Mouse (Mus musculus) spleen, postnatal 4 days (tissue): ENCODE data around the gene Rin3.
A peak's percentile ranks its signal among the peaks of the same experiment; 100 is the strongest.

Experiments
- DNase-seq, 2 experiments: peaks; one replicate each; pipeline ENCODE4 v3.0.0; 2022; ENCODE audit warnings: low spot score in 2 of 2

The Rin3 gene

DNA sequence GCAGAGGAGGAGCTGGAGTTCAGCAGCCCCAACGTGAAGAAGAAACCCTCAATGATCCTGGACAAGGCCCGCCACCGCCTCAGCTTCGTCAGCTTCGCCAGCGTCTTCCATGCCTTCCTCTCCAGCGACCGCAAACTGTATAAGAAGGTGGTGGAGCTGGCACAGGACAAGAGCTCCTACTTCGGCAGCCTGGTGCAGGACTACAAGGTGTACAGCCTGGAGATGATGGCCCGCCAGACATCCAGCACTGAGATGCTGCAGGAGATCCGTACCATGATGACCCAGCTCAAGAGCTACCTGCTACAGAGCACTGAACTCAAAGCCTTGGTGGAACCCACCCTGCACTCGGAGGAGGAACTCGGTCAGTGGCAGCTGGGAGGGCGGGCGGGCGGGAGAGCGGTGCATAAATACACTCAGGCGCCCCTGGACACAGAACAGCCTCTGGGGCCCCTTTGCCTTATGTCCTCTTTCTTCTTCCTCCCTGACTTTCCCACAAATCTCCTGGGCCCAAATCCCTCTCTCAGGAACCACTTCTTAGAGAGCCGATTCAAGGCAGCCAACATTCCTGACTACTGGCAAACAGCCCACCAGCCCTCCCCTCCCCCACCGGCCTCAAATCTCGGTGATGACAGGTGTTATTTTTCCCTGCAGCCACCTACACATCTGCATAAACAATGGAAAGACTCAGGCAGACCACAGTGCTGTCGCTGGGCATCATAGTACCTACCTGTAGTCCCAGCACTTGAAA lies 86.8 kb downstream of the Rin3 start:
- DNase-seq = peak in 1 of 2 experiments; percentile 63

DNA sequence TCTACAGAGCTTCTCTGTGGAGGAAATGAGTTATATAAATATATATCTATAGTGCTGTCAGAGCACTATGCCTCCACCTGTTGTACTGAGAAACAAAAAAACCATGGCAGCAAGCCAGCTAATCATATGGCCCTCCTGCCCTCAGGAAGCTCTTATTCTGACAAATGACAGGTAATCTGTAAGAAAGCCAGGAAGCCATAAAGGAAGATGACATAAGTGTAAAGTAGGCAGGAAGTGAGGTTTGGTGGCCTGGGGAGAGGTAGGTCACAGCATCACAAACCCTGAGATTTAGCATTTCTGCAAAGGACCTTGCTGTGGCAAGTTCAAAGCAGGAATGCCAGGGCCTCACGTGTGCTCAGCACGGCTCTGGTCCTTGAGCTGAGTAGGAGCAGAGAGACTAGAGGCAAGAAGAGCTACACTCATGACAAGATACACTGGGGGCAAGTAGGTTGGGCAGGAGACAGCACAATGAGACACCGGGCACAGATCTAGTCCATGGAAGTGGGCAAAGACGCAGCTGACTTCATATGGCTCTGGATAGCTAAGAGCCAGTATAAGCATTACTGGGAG lies 88.2 kb downstream of the Rin3 start:
- DNase-seq = no peak

DNA sequence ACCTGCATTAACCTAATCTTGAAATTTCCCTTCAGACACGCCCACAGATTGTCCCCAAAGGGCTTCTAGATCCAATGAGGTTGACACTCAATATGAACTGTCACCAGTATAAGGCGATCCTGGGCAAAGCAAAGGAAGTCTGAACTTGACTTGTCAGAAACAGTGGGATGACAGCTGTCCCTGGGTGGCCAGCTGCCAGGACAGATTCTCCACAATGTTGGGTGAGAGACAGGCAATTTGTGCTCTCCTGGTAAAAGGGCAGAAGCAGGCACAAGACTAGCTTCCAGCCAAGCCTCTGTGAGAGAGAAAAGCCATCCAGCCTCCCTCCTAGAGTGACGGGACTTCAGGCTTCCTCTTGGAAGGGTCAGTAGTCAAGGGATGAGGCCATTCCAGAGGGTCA lies 89.5 kb downstream of the Rin3 start:
- DNase-seq = no peak

DNA sequence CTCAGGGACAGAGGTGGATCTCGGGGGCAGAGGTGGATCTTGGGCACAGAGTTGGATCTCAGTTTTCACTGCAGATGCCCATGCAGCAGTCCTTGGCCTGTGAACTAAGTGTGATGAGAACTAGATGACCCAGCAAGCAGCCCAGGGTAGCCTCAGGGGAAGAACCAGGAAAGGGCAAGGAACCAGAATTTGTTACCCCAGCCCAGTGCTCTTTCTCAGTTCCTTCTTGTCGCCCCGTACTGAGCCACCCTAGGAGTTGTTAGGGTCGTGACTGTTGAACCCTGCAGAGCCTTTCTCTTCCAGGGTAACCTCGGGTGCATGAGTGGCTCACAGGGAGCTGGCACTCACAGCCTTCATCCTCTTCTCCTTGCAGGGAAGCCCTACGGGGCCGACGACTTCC lies 99.3 kb downstream of the Rin3 start:
- no peak for DNase-seq

DNA sequence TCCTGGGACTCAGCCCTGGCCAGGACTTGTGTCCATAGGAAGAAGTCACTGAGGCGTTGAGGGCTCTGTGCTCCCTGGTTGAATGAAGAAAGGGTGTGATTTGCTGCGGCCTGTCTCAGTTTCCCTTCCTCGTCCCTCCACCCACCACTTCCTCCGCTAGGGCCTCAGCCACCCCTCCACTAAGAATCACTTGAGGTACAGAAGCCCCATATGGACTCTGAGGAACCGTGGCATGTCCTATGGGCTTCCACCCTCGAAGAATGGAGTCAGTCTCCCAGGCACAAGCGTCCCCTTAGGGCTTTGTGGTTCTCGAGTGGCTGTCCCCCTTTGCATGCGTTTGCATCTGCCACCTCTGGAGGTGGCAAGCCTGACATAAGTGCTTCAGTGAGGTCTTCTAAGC lies 100.4 kb downstream of the Rin3 start:
- DNase-seq = peak; percentile 32 to 64

DNA sequence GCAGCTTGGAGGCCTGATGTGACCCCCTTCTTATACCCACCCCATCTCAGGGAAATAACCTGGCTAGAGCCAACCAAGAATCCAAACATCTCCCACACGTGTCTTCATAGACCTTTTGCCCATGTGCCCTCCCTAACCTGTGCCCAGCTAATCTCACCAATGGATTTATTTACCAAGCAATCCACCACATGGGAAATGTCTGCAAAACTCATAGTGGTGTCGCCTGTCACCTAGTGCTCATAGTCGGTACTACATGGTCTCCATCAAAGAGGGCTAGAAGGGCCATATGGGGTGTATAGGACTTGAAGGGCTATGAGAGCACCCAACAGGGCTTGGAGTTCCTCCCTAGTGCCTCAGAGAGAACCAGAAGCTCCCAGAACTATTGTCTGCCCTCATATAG lies 102.0 kb downstream of the Rin3 start:
- peak in 1 of 2 experiments; percentile 42 for DNase-seq

DNA sequence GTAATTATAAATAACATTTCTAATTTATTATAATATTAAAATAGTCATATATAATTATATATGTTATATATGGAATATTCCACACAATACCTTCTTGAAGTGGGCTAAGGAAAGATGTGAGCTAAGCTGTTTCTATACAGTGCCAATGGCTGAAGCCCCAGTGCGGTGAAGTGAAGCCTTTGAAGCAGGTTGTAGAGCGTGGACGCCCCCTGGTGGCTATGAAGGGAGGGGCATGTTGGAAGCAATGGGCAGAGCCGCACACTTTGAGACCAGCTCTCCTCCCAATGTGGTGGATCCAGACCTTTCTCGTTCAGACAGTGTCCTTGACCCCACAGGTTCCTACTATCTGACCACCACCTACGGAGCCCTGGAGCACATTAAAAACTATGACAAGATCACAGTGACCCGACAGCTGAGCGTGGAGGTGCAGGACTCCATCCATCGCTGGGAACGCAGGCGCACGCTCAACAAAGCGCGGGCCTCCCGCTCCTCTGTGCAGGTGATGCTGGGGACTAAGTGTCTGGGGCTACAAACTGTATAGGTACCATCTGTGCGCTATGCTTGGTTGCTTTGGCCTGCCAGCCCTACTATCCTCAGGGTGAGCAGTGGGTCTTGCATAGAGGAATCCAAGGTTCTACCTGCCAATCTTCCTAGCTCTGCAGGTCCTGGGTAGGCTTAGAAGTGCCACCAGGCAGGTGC lies 104.5 kb downstream of the Rin3 start:
- peak; percentile 80 to 93 for DNase-seq

DNA sequence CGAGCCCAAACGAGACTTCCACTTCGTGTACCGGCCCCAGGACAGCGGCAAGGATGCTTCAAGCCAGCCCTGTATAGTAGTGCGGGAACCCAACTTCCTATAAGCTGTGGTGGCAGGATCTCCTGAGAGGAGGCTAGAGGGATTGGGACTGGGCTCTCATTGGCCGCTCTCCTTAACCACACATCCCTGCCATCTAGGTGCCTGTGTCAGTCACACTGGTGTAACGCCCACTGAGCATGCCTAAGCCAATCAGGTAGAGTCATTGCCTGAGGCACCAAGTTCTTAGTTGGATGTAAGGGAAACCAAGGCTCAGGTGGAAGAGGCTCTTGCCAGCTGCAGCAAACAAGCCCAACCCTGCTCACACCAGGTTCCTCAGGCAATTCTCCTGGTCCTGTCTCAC lies 107.2 kb downstream of the Rin3 start:
- DNase-seq = no peak

DNA sequence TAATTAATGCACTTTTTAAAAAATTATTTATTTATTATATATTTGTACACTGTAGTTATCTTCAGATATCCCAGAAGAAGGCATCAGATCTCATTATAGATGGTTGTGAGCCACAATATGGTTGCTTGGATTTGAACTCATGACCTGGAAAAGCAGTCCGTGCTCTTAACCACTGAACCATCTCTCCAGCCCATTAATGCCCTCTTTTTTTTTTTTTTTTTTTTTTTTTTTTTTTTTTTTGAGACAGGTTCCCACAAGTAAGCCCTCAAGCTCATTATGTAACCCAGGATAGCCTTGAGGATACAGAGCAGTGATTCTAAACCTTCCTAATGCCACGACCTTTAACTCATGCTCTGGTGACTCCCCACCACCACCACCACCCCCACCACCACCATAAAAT lies 108.3 kb downstream of the Rin3 start:
- no peak for DNase-seq

DNA sequence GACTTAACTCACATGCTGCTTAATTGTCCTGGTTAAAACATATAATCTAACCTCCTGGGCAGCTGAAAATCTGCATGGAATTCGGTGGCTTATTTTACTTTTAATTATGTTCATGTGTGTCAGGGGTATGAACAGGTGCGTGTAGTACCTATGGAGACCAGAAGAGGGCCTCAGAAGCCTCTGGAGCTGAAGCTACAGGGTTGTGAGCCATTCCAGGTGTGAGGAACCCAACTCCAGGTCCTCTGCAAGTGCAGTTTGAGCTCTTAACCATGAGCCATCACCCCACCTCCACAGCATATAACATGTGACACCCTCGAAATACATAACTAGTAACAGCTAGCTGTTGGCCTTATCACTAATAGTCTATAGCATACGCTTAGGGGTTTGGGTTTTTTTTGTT lies 109.1 kb downstream of the Rin3 start:
- DNase-seq = peak in 1 of 2 experiments; percentile 74

DNA sequence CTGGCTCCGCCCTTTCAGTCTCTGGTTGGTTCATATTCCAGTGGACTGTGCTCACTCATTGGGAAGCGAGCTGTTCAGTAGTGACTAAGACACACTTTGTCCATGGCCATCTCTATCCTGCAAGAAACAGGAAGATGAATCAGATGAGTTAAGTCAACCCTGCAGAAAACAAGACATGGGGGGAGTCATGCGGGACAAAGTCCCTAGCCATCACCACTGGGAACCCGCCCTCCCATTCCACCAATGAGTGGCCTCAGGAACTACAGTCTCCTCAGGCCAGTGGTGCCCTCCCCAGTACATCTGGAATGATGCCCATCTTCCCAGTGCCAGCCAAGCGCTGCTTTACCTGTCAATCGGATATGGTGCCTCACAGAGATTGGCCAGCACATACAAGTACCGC lies 111.6 kb downstream of the Rin3 start:
- DNase-seq = no peak

DNA sequence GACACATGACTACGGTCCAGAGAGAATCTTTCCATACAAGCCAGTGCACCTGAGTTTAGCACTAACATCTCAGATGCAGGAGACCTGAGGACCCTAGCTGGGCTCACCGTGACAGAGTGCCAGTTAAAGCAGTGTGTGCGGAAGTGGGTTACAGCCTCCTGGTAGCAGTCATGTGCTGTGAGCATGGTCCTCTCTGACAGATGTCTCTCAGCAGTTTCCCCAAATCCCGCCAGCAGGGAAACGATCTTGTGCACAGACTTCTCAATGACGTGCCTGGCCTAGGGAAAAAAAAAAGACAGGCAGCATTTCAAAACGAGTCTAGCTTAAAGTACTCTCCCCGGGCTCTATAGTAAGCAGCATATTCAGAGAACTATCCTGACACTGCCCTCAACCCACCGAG lies 112.7 kb downstream of the Rin3 start:
- DNase-seq = no peak

DNA sequence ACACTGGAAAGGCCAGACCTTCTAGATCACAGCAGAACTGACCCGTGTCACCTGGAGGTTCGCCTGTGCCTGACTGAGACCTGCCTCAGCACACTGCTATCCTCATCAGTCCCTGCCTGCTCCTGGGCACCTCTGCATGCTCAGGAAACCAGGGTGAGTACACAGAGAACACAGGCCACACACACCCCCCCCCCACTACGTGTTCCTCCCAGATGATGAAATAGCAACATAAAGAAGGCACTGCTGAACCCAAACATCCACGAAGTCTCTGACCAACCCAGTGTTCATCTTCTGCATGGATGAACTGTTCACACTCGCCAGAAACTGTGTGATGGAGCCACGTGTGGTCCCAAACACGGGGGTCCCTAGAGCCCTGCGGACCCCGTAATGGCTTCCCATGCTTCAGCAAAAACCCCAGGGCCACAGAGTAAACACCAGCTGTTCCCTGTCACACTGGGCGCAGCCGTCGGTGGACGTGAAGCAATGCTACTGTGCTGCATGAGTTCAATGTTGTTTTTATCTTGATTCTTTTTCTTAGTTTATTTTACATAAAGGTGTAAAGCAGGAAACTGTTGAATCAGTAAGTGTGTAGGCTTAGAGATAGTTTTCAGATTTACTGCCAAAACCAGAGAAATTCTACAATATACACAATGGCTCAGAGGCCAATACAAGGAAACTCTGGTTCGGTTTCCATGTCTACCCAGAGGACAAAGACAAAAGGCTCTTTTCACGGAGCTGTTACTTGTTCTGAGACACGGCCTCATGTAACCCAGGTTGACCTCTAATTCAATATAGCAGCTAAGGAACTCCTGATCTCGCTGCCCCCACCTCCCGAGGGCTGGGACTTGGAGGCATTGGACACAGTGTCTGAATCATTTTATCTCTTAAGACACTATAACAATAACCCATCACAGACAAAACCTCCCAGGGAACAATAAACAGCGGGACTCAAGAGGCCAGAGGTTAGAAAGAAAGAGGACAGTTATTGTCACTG lies 113.4 kb downstream of the Rin3 start:
- no peak for DNase-seq

DNA sequence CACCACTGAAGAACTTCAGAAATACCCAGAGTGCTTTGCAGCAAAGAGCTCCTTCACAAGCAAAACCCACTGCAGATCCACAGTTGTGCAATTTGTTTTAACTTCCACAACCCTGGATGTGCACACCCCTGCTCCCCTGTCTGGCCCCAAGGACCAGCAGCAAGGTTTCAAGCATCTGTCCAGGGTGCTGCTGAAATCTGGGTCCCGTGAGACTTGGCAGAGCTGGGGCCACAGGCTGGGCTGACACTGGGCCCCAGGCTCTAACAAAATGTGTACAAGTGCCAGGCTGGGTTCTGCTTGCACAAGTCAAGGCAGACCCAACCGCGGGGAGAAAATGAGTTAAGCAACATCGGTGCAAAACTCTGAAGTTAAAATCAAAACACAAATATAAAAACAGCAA lies 115.7 kb downstream of the Rin3 start:
- DNase-seq = no peak

DNA sequence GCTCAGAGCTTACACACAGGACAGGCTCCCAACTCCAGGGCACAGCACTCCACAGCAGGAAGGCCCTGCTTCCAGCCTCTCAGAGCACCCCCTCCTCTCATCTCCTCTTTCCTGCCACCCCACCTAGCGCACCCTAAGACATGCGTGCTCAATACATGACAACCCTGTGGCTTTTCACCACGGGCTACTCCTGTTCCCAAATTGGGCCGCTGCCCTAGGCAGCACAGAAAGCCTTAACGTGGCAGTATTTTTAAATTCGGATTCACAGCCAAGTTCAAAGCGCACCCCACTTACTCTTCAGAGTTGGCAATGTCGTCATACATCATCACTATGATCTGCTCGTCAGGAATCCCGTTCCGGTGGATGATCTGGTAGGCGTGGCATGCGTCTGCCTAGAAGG lies 130.3 kb downstream of the Rin3 start:
- DNase-seq = no peak

DNA sequence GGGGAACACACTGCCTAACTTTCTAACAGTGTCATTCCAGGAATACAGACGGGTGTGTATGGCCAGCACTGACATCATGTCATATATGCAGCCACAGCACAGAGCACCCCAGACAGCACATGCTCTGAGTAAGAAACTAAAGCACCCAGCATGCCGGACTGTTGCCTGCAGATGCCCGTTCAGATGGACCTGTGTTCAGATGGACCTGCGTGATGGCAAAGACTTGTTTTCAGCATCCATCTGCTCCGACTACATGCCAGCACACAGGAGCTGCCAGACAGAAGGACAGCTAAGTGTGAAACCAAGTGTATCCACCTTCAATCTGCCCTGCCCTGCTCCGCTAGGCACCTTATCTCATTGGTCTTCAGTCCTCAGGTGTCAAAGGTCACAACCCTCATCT lies 131.8 kb downstream of the Rin3 start:
- no peak for DNase-seq

DNA sequence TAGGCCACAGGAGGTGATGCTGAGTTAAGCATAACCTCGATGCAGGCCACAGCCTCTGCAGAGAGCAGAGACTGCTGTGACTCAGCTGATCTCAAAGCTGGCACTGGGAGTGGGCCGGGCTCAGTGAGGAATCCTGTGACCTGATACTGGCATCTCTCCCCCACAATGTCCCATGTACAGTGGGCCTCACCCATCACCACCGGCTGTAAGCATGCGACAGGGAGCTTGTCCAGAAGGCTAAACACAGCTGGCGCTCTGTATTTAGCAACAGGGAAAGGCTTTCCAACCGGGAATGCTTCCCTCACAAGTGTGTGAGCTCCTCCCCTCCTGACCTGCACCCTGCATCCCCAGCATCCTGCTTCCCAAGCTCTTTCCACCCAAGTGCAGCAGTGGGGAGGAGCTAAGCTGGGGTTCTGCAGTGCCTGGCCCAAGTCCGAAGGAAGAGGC lies 133.6 kb downstream of the Rin3 start:
- no peak for DNase-seq

DNA sequence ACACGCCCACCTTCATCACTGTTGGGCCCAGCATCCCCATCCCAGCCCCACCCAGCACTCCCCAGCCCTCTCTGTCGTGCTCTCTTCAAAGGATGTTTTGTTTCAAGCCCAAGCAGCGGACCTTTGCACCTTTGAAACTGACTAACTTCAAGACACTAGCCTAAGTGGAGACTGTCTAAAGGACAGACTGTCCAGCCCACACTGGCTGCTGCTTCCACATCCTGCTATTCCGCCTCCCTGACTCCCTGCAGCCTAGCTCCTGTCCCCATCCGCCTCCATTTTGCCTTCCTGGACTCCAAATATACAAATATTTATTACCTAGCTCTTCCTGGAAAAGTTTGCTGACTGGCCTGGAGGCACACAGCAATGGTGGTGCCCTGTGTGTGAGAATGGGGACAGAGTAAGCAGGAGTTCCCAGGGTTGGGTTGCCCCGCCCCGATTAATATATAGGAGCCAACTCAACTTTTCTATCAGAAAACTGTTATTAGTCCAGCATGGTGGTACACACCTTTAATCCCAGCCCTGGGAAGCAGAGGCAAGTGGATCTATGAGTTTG lies 134.2 kb downstream of the Rin3 start:
- no peak for DNase-seq

DNA sequence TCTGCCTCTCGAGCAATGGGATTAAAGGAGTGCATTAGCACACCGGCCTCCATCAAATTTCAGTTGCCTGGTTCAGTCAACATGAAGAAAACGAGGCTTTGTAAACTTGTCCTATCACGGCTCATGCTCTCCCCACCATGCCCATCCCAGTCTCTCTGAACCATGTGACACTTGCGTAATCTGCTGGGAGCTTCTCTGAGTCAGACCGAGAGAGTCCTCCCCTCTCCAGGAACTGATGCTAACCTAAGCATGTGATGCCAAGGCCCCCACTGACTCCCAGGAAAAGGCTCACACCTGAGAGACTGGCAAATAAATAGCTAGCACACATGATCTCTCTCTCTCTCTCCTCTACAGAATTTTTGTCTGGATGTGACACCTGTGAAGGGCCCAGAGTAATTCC lies 134.9 kb downstream of the Rin3 start:
- no peak for DNase-seq

DNA sequence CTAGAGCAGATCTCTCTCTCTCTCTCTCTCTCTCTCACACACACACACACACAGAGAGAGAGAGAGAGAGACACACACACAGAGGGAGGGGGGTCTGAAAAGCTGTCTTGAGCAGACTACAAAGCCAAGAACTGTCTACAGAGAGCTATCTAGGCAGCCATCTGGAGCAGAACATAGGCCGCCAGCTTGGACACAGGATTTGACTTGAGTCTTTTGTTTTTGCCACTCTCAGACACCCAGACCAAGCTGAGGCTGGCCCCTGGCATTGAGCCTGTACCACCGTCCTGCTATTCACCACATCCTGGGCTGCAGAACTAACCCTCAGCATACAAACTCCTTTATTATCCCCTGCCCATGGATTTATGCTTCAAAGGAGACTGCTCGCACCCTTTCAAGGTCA lies 136.7 kb downstream of the Rin3 start:
- no peak for DNase-seq

DNA sequence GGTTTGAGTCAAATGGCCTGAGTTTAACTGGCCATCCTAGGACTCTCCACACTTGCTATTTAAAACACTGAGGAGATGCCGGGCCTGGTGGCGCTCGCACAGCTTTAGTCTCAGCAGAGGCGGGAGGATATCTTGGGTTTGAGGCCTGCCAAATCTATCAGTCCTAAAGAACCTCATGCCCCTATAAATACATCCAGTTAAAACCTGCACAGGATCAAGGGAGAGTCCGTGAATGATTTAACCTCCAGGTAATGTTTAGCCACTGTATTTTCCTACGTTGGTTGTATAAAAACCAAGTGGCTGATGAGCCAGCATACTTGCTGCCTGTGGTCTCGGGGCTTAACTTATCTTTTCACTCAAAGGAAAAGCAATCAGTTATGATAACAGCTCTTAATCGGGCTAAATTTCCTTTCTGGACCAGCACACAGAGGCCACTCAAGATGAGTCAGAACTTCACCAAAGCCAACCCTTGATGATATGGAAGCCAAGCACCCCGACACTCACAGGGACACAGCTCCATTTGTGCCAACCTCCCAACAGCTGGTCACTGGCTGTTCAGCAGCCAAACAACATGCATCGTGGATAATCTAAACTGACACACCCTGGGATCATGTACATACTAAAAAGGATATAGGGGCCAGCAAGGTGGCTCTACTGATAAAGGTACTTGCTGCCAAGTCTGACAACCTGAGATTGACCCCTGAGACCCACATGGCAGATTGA lies 137.5 kb downstream of the Rin3 start:
- DNase-seq = no peak
